Mouse (Mus musculus): ENCODE measurements around the gene Klrg2. TPM values are rescaled to one million over a fixed set of nuclear protein-coding genes. Genes with fewer than 3 reads are reported as not detected.

Gene Klrg2
- polyA plus RNA-seq, 1 experiment = 0.75 TPM

DNA sequence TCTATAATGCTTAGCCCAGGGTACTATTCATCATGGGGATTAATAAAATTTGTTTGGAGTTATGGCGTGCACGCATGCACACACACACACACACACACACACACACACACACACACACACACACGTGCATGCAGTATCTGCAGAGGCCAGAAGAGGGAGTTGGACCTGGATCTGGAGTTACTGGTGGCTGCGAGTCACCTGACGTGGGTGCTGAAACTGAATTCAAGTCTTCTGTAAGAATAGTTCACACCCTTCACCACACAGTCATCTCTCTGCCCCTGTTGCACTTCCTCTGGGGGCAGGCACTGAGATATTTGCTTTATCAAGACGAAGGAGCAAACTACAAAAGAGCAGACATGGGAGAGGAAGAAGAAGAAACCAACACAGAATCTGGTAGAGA lies 32.5 kb upstream of the Klrg2 start:
- H3K4me3 ChIP-seq (ENCODE audit: low read depth, low read length) = no peak overlapping the region
- H3K4me1 ChIP-seq (ENCODE audit: control insufficient read depth, insufficient read depth, insufficient read length, low read length) = no peaks in the 10 kb centered on the region
- no peak overlapping the region for H3K27ac ChIP-seq (ENCODE audit: insufficient read depth, low read depth, low read length)
- TF ChIP-seq CTCF (IDR thresholded peaks at IDR 0.05; ENCODE audit: extremely low read depth, insufficient read length, insufficient replicate concordance, low read depth, low read length) (no peak), POLR2A (IDR thresholded peaks at IDR 0.05; ENCODE audit: low read depth, low read length) (no peak)
- 59% methylated on average over 6 of the region's 6 CpGs for WGBS
- no peaks in the 10 kb centered on the region; the same call in 1 of the 2 replicates for H3K27me3 ChIP-seq (ENCODE audit: control insufficient read depth, insufficient read depth, low read length)
- H3K36me3 ChIP-seq (ENCODE audit: control insufficient read depth, insufficient read depth, low read length) = no peaks in the 10 kb centered on the region

DNA sequence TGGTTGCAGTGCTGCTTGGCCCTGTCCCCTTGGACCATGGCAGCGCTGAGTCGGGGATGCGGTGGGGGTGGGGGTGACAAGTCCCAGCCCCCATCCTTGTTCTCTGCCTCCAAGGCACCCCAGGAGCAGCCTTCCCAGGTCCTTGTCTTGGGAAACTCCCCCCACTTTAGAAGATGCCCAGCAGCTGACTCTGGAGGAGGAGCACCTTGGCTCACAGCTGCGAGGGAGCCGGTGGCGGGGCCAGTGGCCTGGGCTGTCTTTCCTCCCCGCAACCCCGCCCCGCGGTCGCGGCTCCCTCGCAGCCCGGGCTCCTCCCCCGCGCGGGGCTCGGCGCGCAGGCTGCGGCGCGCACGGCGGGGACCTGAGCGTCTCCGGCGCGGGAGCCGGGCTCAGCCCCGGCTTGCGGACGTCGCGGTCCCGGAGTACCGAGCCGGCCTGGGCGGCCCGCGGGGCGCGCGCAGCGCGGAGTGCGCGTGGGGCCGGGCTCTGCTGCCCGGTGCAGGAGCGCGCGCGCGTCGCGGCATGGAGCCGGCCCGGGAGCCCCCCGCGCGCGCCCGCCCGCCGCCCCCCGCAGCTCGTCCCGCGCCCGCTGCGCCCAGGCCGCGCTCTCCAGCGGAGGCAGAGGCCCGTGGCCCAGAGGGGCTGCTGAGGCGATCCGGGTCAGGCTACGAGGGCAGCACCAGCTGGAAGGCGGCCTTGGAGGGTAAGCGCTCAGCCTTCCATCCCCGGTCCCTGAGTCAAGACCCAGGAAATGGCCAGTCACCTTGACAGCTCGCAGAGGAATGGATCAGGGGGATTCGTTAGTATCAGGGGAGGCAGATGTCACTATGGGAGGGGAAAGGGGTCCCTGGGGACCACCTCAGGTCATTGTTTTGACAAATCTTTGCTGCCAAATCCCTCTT lies 25.9 kb upstream of the Klrg2 start, which contains the start of gene Clec2l:
Gene Clec2l, plus strand, starts transcription at position 356 of the 902 bp plus-strand sequence.
- no peak within 1 kb of the TSS for H3K27ac ChIP-seq (ENCODE audit: insufficient read depth, low read depth, low read length)
- no peaks in the 10 kb centered on the region for H3K36me3 ChIP-seq (ENCODE audit: control insufficient read depth, insufficient read depth, low read length)
- peak within 1 kb of the TSS; percentile 36 for H3K4me3 ChIP-seq (ENCODE audit: low read depth, low read length)
- peaks cover 4% of the 10 kb centered on the region; the same call in 1 of the 2 replicates for H3K4me1 ChIP-seq (ENCODE audit: control insufficient read depth, insufficient read depth, insufficient read length, low read length)
- H3K27me3 ChIP-seq (ENCODE audit: control insufficient read depth, insufficient read depth, low read length) = peaks cover 26% of the 10 kb centered on the region
- TF ChIP-seq CTCF (IDR thresholded peaks at IDR 0.05; ENCODE audit: extremely low read depth, insufficient read length, insufficient replicate concordance, low read depth, low read length) = no peak
- TF ChIP-seq POLR2A (IDR thresholded peaks at IDR 0.05; ENCODE audit: low read depth, low read length) = no peak
- 1% methylated on average over 84 of the region's 84 CpGs for WGBS

DNA sequence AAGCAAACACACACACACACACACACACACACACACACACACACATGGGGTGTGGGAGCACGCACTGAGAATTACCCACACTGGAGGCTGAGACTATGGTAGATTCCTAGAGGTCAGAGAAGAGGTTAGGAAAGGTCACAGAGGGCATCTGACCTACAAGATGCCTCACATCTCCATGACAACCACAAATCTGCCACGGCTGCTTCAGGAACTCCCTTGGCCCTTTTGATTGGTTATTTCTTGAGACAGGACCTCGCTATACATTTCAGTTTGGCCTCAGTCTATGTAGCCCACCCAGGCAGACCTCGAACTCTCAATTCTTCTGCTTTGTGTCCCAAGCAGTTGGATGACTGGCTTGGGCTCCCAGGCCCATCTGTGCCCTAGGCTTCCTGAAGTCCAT lies 24.6 kb upstream of the Klrg2 start:
- H3K4me3 ChIP-seq (ENCODE audit: low read depth, low read length) = no peak overlapping the region
- 70% methylated on average over 4 of the region's 4 CpGs for WGBS
- peaks cover 26% of the 10 kb centered on the region for H3K27me3 ChIP-seq (ENCODE audit: control insufficient read depth, insufficient read depth, low read length)
- no peaks in the 10 kb centered on the region for H3K36me3 ChIP-seq (ENCODE audit: control insufficient read depth, insufficient read depth, low read length)
- H3K27ac ChIP-seq (ENCODE audit: insufficient read depth, low read depth, low read length) = no peak overlapping the region
- TF ChIP-seq CTCF (IDR thresholded peaks at IDR 0.05; ENCODE audit: extremely low read depth, insufficient read length, insufficient replicate concordance, low read depth, low read length) = no peak
- no peak for TF ChIP-seq POLR2A (IDR thresholded peaks at IDR 0.05; ENCODE audit: low read depth, low read length)
- H3K4me1 ChIP-seq (ENCODE audit: control insufficient read depth, insufficient read depth, insufficient read length, low read length) = peaks cover 4% of the 10 kb centered on the region; the same call in 1 of the 2 replicates

DNA sequence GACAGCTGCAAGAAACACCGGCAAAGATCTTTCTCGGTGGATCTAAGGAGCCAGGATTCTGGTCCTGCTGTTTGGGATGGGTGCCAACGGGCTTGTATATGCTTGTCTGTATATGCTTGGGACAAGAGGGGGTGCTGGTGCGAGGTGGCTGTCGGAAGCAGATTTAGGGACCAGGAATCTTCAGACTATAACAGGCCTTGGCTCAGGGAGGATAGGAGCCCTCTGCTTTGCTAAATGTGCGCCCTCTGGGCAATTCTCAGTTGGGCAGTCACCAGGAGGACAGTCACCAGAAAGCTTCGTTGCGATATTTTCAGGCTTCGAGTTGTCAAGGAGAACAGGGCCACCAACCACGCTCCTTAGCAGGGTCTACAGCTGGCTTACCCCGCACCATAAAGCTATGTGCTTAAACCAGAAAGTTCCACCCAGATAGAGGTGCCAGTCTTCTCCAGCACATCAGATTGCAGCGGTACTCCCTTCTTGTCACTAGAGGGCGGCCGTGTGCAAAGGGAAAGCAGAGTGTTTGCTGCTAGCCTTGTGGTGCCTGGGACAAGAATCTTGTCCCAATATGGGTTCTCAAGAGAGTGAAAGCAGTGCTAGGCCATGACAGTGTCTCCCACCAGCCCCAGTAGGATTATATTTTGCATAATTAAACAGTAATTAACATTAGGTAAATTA lies 13.4 kb upstream of the Klrg2 start:
- no peaks in the 10 kb centered on the region for H3K36me3 ChIP-seq (ENCODE audit: control insufficient read depth, insufficient read depth, low read length)
- H3K4me1 ChIP-seq (ENCODE audit: control insufficient read depth, insufficient read depth, insufficient read length, low read length) = no peaks in the 10 kb centered on the region
- H3K27ac ChIP-seq (ENCODE audit: insufficient read depth, low read depth, low read length) = no peak overlapping the region
- H3K27me3 ChIP-seq (ENCODE audit: control insufficient read depth, insufficient read depth, low read length) = no peaks in the 10 kb centered on the region
- WGBS = 38% methylated on average over 14 of the region's 14 CpGs
- TF ChIP-seq POLR2A (IDR thresholded peaks at IDR 0.05; ENCODE audit: low read depth, low read length) (no peak; the same call in 1 of the 2 replicates), CTCF (IDR thresholded peaks at IDR 0.05; ENCODE audit: extremely low read depth, insufficient read length, insufficient replicate concordance, low read depth, low read length) (peak; percentile 87; the same call in 1 of the 2 replicates)
- H3K4me3 ChIP-seq (ENCODE audit: low read depth, low read length) = no peak overlapping the region

DNA sequence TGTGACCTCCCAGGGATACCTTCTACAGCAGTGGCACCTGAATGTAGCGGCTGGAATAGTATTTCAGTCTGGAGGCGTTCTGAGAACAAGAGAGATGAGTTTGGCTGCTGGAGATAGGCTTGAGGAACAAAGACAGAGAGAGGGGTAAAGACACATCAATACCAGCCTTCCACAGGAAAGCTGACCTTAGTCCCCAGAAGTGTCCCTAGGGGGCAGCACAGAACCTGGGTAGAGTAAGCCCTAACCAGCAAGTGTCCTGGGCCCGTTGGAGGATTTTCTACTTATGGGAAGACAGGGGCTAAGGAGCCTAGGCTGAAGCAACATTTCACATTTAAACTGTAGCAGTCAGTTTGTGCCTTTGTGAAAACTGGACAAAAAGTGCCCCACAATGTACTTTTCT lies 12.5 kb upstream of the Klrg2 start:
- Histone ChIP-seq H3K4me1 (ENCODE audit: control insufficient read depth, insufficient read depth, insufficient read length, low read length) (no peaks in the 10 kb centered on the region), H3K36me3 (ENCODE audit: control insufficient read depth, insufficient read depth, low read length) (no peaks in the 10 kb centered on the region), H3K27me3 (ENCODE audit: control insufficient read depth, insufficient read depth, low read length) (no peaks in the 10 kb centered on the region), H3K27ac (ENCODE audit: insufficient read depth, low read depth, low read length) (no peak overlapping the region), H3K4me3 (ENCODE audit: low read depth, low read length) (no peak overlapping the region)
- TF ChIP-seq CTCF (IDR thresholded peaks at IDR 0.05; ENCODE audit: extremely low read depth, insufficient read length, insufficient replicate concordance, low read depth, low read length) (peak; percentile 9; the same call in 1 of the 2 replicates), POLR2A (IDR thresholded peaks at IDR 0.05; ENCODE audit: low read depth, low read length) (no peak)
- WGBS = 69% methylated on average over 3 of the region's 3 CpGs

DNA sequence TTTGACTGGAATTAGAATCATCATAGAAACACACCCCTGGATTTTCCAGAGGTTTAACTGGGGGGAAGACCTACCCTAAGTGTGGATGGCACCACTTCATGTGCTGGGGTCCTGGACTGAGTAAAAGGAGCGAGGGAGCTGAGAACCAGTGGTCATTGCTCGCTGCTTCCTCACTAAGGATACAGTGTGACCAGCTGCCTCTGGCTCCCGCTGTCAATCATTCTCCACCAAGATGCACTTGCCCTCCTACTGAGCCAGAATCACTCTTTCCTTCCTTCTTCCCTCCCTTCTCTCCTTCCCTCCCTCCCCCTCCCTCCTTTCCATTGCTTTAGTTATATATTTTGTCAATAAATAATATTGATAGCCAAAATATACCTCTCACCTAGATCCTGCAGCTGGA lies 6.0 kb upstream of the Klrg2 start:
- H3K4me1 ChIP-seq (ENCODE audit: control insufficient read depth, insufficient read depth, insufficient read length, low read length) = peaks cover 2% of the 10 kb centered on the region; the same call in 1 of the 2 replicates
- H3K27me3 ChIP-seq (ENCODE audit: control insufficient read depth, insufficient read depth, low read length) = 0 out of 2 replicates have a peak, but pooled peaks cover 11% of the 10 kb centered on the region
- TF ChIP-seq CTCF (IDR thresholded peaks at IDR 0.05; ENCODE audit: extremely low read depth, insufficient read length, insufficient replicate concordance, low read depth, low read length) (no peak), POLR2A (IDR thresholded peaks at IDR 0.05; ENCODE audit: low read depth, low read length) (no peak)
- no peaks in the 10 kb centered on the region for H3K36me3 ChIP-seq (ENCODE audit: control insufficient read depth, insufficient read depth, low read length)
- H3K27ac ChIP-seq (ENCODE audit: insufficient read depth, low read depth, low read length) = no peak overlapping the region
- WGBS = 75% methylated on average over 3 of the region's 3 CpGs
- H3K4me3 ChIP-seq (ENCODE audit: low read depth, low read length) = no peak overlapping the region

DNA sequence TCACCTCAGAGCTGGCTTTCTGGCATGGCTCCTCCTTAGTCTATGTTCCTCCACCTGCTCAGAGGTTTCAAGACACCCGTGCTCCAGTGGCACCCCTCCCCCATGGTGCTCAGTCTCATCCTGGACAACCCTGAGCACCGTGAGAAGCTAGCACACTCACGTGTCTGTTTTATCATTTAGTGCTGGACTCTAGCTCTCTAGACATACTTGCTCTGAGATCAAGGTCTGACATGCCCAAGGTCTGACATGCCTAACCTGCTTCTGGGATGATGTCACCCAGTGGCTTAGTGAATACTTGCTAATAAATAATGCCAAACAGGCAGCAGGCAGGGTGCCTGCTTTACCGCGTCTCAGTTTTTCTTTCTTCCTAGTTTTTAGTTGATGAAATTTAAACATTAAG lies 5.6 kb upstream of the Klrg2 start:
- WGBS = 35% methylated on average over 5 of the region's 5 CpGs
- Histone ChIP-seq H3K4me1 (ENCODE audit: control insufficient read depth, insufficient read depth, insufficient read length, low read length) (peaks cover 2% of the 10 kb centered on the region; the same call in 1 of the 2 replicates), H3K36me3 (ENCODE audit: control insufficient read depth, insufficient read depth, low read length) (no peaks in the 10 kb centered on the region), H3K27me3 (ENCODE audit: control insufficient read depth, insufficient read depth, low read length) (peaks cover 14% of the 10 kb centered on the region), H3K27ac (ENCODE audit: insufficient read depth, low read depth, low read length) (no peak overlapping the region), H3K4me3 (ENCODE audit: low read depth, low read length) (no peak overlapping the region)
- TF ChIP-seq POLR2A (IDR thresholded peaks at IDR 0.05; ENCODE audit: low read depth, low read length) = no peak
